Mouse (Mus musculus): ENCODE data around the gene Rufy2.
A peak's percentile ranks its signal among the peaks of the same experiment; 100 is the strongest.
"Not testable (repeated sequence)": the region's sequence is repeated elsewhere in the genome, so short reads cannot be mapped to it uniquely, and the experiment has no call there.

The Rufy2 gene

GRCm38 (mm10) chr10:63052011-63052410, 72.0 kb downstream of the Rufy2 start:
- no peak for DNase-seq (ENCODE audit: low spot score in 2 of 2)

DNA sequence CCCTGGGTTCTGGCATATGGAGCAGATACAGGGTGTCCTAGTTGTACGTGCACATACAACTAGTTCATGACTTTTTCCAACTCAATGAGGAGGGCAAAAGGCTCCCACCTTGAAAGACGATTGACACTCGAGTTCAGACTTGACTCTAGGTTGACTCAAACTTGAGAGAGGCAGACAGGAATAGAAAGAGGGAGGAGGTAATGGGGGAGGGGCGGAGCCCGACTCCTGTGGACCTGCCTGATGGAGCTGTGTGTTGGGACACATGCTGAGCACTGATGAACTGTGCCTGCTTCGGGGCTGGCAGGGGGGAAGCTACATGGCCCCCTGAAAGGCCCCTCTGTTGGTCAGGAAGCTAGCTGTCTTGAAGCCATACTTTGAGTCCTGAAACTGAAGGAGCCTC, 73.0 kb downstream of the Rufy2 start:
- DNase-seq (ENCODE audit: low spot score in 2 of 2), result no peak

DNA sequence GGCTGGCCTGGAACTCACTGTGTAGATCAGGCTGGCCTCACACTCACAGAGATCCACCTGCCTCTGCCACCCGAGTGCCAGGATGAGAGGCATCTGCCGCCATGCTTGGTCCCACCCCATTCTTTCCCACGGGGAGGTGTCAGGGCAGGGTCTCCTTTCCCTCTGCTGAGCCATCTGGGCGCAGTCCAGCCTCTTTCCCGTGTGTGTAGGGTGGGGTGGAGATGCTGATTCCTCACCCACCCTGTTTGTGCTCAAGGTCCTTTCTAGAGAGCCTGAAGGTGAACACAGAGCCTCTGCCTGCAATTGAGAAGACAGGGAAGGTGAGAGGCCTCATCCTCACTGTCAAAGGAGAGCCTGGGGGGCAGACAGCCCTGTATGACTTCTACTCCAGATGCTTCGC, 74.0 kb downstream of the Rufy2 start:
- DNase-seq (ENCODE audit: low spot score in 2 of 2), result not testable (repeated sequence)

DNA sequence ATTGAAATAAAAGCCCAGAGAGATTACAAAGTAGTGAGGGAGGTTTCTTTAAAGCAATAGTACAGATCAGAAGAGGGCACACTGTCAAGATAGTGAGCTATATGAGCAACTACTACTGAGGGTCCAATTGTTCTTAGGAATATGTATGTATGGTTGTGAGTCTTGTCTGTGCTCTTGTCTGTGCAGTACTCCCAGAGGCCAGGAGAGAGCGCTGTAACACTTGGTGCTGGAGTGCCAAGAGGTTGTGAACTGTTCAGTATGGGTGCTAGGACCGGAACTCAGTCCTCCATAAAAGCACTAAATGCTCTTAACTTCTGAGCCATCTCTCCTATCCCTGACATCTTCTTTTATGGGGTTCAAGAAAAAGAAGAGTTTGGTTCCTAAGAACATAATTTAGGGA, 74.6 kb downstream of the Rufy2 start:
- no peak for DNase-seq (ENCODE audit: low spot score in 2 of 2)

DNA sequence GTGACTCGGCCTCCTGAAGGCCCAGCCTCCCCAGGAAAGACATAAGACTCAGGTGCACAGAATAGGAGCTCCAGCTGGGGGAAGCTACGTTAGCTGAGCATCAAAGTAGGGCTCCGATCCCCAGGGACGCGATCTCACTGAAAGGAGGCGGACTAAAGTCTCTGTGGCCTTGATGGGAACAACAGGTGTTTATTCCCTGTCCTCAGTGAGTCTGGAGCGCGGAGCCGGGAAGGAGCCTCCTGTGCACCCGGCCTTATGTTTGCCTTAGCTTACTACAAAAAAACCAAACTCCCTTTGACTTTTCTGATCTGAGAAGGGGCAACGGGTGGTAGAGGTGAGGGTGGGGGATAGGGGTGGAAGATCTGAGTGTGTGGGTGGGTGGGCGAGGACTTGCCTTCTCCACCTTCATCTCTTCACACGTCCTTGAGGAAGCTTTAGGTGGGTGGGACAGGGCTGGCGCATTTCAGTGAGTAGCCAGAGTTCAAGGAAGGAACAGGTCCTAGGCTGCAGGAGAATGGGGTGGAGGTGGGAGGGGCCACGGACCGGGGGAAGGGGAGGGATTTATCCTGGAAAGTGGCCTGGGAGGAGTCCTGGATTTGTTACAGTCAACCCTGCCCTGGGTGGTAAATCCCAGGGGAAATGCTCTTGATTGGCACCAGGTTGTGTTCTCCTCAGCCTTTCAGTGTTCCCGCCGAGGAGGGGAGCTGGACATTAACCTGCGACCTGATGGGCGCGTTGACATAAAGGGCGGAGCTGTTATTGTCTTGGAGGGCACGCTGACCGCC, 77.1 kb downstream of the Rufy2 start:
- DNase-seq (ENCODE audit: low spot score in 2 of 2), result peak; percentile 40 to 58

DNA sequence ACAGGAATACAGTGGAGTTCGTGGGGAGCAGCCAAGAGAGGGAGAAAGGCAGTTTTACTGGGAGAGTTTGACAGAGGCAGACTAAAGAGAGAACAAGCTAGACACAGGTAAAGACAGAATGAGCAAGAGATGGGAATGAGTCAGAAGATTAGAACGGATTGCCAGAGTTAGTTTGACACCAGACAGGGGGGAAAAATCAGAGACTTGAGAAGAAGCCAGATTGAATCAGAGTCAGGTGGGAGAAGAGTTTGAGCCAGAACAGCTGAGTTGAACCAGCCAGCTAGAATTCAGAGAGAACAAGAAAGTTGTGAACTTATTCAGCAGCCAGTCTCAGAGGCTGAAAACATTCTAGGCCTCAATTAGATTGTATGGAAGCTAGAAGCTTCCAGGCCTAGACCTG, 79.8 kb downstream of the Rufy2 start, which contains the start of gene Pbld1:
Gene Pbld1 (plus strand): TSS at position 301 of the 400 bp plus-strand sequence.
- DNase-seq (ENCODE audit: low spot score in 2 of 2), result no peak

GRCm38 (mm10) chr10:63060406-63060805, 80.4 kb downstream of the Rufy2 start:
- peak; percentile 50 to 54 for DNase-seq (ENCODE audit: low spot score in 2 of 2)

DNA sequence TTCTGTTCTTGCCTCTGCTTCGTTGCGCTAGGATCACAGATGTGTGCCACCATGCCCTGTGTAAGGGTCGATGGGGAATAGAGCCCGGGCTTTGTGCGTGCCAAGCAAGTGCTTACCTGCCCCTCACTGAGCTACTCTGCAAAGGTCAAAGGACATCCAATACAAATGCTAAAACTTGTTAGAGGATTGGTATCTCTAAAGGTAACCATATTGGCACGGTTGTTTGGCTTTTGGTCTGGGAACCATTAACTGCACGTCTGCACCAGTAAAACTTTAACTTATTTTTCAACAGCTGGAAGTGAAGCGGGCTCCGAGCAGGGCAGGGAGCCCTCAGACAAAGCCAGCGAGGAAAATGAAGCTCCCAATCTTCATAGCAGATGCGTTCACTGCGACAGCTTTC, 81.2 kb downstream of the Rufy2 start:
- no peak for DNase-seq (ENCODE audit: low spot score in 2 of 2)

DNA sequence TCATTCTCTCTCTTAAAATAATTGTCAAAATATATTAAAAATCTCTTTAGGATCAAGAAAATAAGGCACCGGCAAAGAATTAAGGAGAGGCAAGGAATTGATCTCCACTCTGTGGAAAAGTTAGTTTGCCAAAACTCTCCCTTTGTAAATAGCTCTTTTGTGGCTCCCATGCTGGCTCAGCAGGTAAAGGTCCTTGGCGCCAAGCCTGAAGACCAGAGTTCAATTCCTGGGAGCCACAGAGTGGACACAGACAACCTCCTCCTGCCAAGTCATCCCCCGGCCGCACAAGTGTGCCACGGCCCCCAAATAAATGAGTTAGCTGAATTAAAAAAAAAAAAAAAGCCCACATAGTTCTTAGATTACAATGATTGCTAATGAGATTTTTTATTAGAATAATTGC, 82.7 kb downstream of the Rufy2 start:
- DNase-seq (ENCODE audit: low spot score in 2 of 2), result no peak

DNA sequence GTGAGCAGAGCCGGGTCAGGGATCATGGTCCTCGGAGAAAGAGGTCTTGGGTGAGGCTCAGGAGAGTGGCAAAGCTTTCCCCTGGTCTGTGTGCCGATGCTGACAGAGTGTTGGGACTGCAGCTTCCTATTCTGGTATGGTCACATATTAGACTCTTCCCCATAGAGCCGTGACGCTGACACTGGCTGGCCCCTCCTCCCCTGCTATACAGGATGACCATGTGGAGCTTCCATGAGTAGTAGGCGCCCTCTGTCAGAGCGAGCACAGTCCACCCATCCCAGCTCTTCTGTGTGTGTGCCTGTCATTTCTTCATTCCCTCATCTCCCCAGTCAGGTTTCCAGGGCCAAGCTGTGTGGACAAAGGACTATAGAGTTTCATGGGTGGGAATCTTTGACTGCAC, 83.3 kb downstream of the Rufy2 start:
- DNase-seq (ENCODE audit: low spot score in 2 of 2), result no peak

DNA sequence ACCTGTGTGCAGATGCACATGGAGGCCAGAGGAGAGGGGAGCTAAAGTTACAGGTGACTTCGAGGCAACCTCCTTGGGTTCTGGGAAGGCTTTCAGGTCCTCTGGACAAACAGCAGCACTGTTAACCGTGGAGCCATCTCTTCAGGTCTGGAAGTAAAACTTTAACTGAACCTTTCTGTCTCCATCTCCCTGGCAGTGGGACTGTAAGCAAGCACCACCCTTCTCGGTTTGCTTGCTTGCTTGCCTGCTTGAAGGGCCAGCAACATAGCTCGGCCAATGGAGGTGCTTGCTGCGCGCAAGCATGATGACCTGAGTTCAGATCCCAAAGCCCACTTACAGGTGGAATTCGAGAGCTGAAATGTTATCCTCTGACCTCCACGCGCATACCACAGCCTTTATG, 84.5 kb downstream of the Rufy2 start:
- no peak for DNase-seq (ENCODE audit: low spot score in 2 of 2)

GRCm38 (mm10) chr10:63065561-63065960, 85.5 kb downstream of the Rufy2 start:
- no peak for DNase-seq (ENCODE audit: low spot score in 2 of 2)

- peak; percentile 44 to 73 for DNase-seq (ENCODE audit: low spot score in 2 of 2)
Measured at GRCm38 (mm10) chr10:63065988-63066387, 86.0 kb downstream of the Rufy2 start.

Data from heart, adult 9 months (tissue).